Mouse (Mus musculus) hindbrain, embryonic 10.5 days (tissue): ENCODE data around the gene Medag. TPM values are rescaled to one million over a fixed set of nuclear protein-coding genes. Genes with fewer than 3 reads are reported as not detected.

Source experiments
- DNase-seq: peaks from one replicate; pipeline ENCODE4 v3.0.0-alpha.2; 2017; ENCODE audit warnings: low spot score
- H3K27ac ChIP-seq: fragments of 300-500 bp; sonication (generic); 2 replicates; pipeline ENCODE4 v1.5.1; 2016; ENCODE audit warnings: mild to moderate bottlenecking, moderate library complexity
- H3K27me3 ChIP-seq: fragments of 300-500 bp; sonication (generic); 2 replicates; pipeline ENCODE4 v1.6.1; 2016; ENCODE audit warnings: mild to moderate bottlenecking; ENCODE audit not compliant: poor library complexity, insufficient read depth, severe bottlenecking
- H3K36me3 ChIP-seq: fragments of 300-500 bp; sonication (generic); 2 replicates; pipeline ENCODE4 v1.6.1; 2016; ENCODE audit warnings: mild to moderate bottlenecking, moderate library complexity
- H3K4me1 ChIP-seq: fragments of 300-500 bp; sonication (generic); replicated peaks from 2 replicates; pipeline ENCODE4 v1.6.1; 2016; ENCODE audit warnings: mild to moderate bottlenecking
- H3K4me3 ChIP-seq: fragments of 300-500 bp; sonication (generic); 2 replicates; pipeline ENCODE4 v1.5.1; 2016; ENCODE audit warnings: mild to moderate bottlenecking, moderate library complexity
- H3K9me3 ChIP-seq: fragments of 300-500 bp; sonication (generic); 2 replicates; pipeline ENCODE4 v1.6.1; 2016; ENCODE audit warnings: mild to moderate bottlenecking, moderate library complexity
- WGBS: fragments of 180-500 bp; shearing (Covaris S2); methylation state at CpG from one replicate; pipeline ENCODE4 v1.1.7; 2016; 5-methylcytosine and 5-hydroxymethylcytosine counted together
- polyA plus RNA-seq: library from polyadenylated mRNA; unstranded; fragments of >200 nt; fragmentation: Nextera tagmentation; extraction: Ambion mirVana; gene quantifications from 2 replicates; pipeline ENCODE4 v1.2.1, GENCODE M21; 2016

Gene Medag
- polyA plus RNA-seq, 1 experiment from 2014 or later: 0.37 TPM

- 97% methylated on average over 9 of the region's 9 CpGs for WGBS
- Histone ChIP-seq H3K9me3 (peaks cover 6% of the 10 kb centered on the region; the same call in 1 of the 2 replicates), H3K36me3 (no peaks in the 10 kb centered on the region), H3K27me3 (no peaks in the 10 kb centered on the region), H3K4me1 (no peaks in the 10 kb centered on the region), H3K4me3 (no peak overlapping the region), H3K27ac (no peak overlapping the region)
- no peak for DNase-seq
These were observed 62.6 kb downstream of the Medag start for GRCm38 (mm10) chr5:149474142-149474541.

- Histone ChIP-seq H3K27ac (no peak overlapping the region), H3K27me3 (no peaks in the 10 kb centered on the region), H3K4me1 (no peaks in the 10 kb centered on the region), H3K4me3 (no peak overlapping the region), H3K36me3 (no peaks in the 10 kb centered on the region), H3K9me3 (peaks cover 6% of the 10 kb centered on the region; the same call in 1 of the 2 replicates)
- 90% methylated on average over 16 of the region's 16 CpGs for WGBS
- no peak for DNase-seq
These were observed 63.3 kb downstream of the Medag start for GRCm38 (mm10) chr5:149474701-149475468.

Other genes with a start within 250 kb of the Medag start
- 61.6 and 64.7 TPM in 2 replicates for gene Uspl1, start 227.4 kb upstream of the Medag start, polyA plus RNA-seq
- 1,115 and 1,359 TPM in 2 replicates for gene Hmgb1, start 227.3 kb upstream of the Medag start, polyA plus RNA-seq
- 5.1 and 7.5 TPM in 2 replicates for gene Alox5ap, start 147.0 kb upstream of the Medag start, polyA plus RNA-seq
- 1.1 and 2.9 TPM in 2 replicates for gene Tex26, start 27.9 kb downstream of the Medag start, polyA plus RNA-seq
- 0.08 TPM in 1 of 2 replicates, not detected in the other for gene Wdr95, start 116.9 kb downstream of the Medag start, polyA plus RNA-seq
- 95.4 and 120 TPM in 2 replicates for gene Hsph1, start 224.6 kb downstream of the Medag start, polyA plus RNA-seq